Mouse (Mus musculus) left cerebral cortex, adult 8-10 months (tissue): ENCODE results near the gene Hapln2. TPM values are rescaled to one million over a fixed set of nuclear protein-coding genes. Genes with fewer than 3 reads are reported as not detected.

Source experiments
- DNase-seq, 2 experiments: peaks; one replicate each; pipeline ENCODE4 v3.0.0; 2022; ENCODE audit warnings: low spot score in 2 of 2
- total RNA-seq, 4 experiments: library from RNA; stranded (reverse); gene quantifications; 2 replicates each; pipeline ENCODE4 v1.2.4; 2022

Hapln2 gene
- total RNA-seq, 4 experiments from 2014 or later: 23.0 to 35.7 (median 32.1) TPM

DNA sequence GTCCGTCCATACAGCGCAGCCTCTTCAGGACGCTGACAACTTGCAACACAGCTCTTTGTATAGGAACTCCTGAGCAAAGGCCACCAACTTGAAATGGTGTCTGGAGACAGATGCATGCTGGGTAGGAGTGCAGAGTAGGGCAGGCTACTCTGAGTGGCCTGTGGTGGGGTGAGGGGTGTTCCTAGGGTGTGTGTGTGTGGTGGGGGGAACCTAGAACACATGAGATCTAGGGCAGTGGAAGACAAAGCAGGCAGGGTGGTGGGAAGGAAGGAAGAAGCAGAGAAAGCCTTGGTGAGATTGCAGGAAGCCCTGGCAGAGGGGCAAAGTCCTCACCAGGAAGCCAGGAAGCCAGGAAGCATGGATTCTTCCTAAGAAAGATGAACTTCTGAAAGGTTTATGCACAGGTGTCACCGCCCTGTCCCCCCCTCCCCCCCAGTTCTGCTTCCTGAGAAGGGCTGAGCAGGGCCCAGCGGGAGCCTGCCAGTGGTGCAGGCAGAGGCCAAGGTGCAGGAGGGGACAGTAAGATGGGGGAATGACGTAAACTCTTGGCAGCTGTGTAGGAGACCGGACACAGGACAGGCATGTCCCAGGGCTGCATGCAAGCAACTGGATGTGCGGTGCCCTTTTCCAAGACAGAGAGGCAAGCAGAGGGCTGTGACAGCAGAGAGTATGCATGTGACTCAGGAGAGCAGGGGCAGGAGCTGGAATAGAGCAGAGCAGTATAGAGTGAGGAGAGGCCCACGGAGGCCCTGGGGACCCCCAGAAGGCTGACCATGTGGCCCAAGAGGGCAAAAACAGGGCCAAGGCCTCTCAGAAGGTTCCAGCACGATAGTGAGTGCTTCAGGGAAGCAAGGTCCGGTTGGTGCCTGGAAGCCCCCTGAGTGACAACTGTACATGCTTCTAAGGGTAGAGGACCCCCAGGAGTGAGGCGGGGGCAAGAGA lies 45.2 kb downstream of the Hapln2 start:
- no peak for DNase-seq

DNA sequence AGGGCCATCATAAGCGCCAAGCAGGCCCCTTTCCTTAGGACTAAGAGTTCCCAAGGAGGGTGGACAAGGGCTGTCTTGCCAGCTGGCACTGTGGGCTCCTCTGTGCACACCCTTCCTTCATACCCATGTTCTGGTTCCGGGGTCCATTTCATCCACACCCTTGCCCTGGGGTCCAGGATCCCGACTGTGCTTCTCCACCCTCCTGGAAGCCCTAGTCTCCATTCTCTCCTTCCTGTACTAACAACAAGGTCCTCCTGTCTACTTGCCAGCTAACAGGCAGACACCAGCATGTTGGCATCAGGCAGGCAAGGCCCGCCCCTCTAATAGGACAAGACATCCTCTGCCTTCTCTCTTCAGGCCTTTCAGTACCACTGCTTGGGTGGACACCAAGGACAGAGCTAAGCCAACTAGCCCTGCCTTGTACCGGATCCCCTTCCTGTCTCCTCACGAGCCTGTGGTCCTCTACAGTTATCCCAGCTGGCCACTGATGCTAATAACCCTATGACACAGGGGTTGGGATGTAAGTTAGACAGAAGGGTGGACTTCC lies 46.1 kb downstream of the Hapln2 start:
- DNase-seq: no peak

DNA sequence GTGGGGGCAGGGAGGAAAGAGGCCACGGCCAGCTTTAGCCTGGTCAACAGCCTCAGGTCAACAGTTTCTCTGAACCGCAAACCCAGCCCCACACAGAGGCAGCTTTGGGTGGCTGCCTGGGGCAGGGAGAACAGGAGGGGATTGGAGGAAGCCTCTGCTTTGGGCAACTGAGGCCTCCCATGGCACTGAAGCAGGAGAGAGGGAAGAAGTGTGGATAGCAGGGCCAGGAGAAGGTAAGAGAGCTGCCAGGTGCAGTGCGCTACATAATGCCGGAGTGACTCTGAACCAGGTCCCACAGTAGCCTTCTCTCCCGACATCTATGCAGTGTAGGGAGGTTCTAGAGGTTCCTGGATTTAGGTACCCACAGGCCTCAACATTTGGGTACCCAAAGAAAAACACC lies 46.7 kb downstream of the Hapln2 start:
- DNase-seq: no peak

DNA sequence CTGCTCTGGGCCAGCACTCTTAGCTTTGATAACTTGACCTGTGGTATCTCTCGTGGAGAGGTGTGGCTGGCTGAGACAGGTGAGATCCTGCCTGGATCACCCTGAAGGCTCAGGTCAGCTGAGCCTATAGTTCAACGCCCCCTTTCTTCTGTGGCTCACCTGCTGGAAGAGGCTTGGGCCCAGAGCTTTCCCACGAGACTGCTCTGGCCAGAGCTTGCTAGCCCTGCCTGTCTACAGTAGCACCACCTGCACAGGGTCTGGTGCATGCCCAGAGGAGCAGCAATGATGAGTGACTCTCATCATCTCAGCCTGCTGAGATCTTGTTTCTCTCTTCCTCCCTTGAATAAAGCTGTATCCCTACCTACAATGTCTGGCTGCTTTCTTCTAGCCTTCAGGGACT lies 47.3 kb downstream of the Hapln2 start:
- no peak for DNase-seq

DNA sequence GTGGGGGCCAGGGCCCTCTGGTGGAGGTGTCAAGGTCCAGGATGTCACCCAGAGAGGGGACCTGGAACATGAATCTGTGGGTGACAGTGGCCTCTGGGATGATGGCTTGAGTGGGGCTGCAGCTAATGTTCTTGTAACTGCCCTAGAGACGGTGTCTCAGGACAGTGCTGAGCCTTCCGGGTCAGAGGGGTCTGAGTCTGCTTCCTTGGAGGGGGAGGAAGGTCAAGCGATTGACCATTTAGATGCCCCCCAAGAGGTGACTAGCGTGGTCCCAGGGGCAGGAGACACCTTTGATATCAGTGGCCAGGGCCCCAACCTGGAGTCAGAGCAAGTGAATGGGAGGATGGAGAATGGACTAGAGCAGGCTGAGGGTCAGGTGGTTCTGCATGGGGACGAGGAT lies 47.9 kb downstream of the Hapln2 start:
- DNase-seq: no peak

DNA sequence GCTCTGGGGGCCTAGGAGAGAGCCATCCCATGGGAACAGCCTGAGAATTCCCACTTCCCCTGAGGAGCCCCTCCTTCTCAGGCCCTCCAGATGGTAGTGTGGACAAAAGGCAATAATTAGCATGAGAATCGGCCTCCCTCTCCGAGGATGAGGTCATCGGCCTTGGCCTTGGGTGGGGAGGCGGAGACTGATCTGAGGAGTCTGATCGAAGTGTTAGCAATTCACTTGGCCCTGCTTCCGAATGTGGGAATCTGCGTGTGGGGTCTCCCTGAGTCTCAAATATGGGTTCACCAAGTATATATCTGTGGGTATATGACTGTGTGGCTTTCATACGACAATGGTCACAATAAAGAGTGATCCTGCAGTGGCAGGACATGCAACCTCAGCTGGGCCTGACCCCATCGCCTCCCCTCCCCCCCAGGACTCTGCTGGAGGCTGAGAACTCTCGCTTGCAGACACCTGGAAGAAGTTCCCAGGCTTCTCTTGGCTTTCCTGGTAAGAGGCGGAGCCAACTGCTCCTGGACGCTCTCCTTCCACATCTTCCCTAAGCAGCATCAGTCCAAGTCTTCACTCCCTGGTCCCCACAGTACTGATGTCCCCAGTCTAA lies 52.9 kb downstream of the Hapln2 start:
- no peak for DNase-seq

DNA sequence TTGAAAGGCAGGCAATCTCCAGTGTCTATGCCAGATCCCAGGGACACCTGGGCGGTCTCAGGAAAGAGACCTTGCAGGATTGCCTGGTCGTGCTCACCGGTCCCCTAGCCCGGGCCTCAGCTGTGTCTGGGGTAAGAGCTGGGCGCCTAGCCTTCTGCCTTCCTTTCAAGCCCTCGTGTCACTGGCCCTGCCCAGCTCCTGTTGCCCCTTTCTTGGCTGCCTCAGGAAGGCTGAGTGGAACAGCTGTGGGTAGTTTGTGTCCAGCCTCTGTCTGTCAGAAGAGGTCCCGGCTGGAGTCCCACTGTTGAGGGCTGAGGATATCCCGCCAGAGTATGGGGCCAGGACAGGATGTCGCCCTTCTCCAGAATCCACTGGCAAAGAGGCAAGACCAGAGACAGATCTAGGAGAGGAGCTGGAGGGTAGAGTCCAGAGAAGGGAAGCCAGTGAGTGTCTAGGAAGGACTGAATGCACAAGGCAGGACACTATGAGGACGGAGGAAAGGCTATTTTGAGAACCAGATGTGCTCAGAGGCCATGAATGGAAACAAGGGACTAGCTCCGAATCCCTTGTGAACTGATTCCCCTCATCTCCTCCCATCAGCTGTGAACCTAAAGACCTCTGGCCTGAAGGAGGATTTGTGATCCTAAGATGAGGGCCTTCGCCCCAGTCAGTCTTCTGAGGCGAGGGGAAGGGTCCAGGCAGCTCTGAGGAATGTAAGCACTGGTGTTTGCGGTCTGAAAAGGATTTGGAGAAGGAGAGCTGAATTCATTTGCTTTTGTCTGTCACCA lies 53.6 kb downstream of the Hapln2 start:
- DNase-seq: no peak

DNA sequence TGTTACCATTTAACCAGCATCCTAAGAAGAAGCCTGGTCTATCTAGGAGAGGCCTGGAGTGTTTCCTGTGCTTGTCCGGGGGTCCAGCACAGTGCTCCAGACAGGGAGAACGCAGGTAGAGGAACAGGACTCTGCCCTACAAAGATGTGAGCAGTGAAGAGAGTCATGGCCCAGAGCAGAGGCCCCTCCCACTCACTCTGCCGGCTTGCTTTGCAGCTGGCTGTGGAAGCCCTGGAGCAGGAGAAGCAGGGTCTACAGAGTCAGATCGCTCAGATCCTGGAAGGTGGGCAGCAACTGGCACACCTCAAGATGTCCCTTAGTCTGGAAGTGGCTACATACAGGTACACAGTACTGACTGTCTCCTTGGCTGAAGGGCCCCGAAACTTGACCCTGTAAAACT lies 54.6 kb downstream of the Hapln2 start:
- DNase-seq: no peak

DNA sequence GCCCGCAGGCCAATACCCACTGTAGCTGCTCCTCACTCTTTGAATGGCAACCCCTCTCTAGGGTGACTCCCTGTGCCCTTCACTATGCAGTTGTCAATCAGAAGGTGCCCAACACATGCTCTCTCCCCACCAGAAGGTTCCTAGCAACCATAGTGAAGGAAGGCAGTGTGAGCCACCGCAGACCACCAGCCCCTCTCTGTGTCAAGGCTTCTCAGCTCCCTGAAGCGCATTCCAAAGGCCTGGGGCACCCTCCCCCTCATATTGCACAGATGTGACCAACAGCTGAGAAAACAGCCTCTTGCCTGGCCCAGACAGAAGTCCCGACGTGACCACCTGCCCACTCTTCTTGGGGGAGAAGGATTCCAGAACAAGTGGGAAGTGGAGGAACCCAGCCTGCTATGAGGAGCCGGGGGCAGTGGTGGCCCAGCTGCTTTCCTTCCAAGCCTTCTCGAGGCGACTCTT lies 55.1 kb downstream of the Hapln2 start:
- DNase-seq: no peak

Other genes with a start within 250 kb of the Hapln2 start
- 1 to 10 TPM; 1.9 to 3.0 (median 2.5) TPM for gene Ntrk1, start 232.4 kb downstream of the Hapln2 start, total RNA-seq
- gene Insrr, start 230.6 kb downstream of the Hapln2 start, total RNA-seq: 1 to 10 TPM in 2 of 4 experiments, under 1 TPM in 2; 0.66 to 1.6 (median 1.1) TPM
- gene Pear1, start 203.3 kb downstream of the Hapln2 start, total RNA-seq: 10 to 100 TPM in 1 of 4 experiments, 1 to 10 TPM in 3; 8.3 to 10.1 (median 9.5) TPM
- gene Sh2d2a, start 180.8 kb downstream of the Hapln2 start, total RNA-seq: not detected
- 10 to 100 TPM; 57.8 to 60.1 (median 58.8) TPM for gene Prcc, start 142.0 kb downstream of the Hapln2 start, total RNA-seq
- 100 to 1,000 TPM; 144 to 158 (median 146) TPM for gene Hdgf, start 121.3 kb downstream of the Hapln2 start, total RNA-seq
- gene Mrpl24, start 108.1 kb downstream of the Hapln2 start, total RNA-seq: 10 to 100 TPM; 49.9 to 59.6 (median 50.5) TPM
- gene Isg20l2, start 97.3 kb downstream of the Hapln2 start, total RNA-seq: 10 to 100 TPM; 13.8 to 14.5 (median 14.1) TPM
- gene Rrnad1, start 96.9 kb downstream of the Hapln2 start, total RNA-seq: 10 to 100 TPM; 17.4 to 23.4 (median 20.6) TPM
- 1 to 10 TPM; 4.9 to 6.5 (median 5.9) TPM for gene Crabp2, start 78.9 kb downstream of the Hapln2 start, total RNA-seq
- 1 to 10 TPM; 4.0 to 5.5 (median 5.2) TPM for gene Nes, start 56.5 kb downstream of the Hapln2 start, total RNA-seq
- 100 to 1,000 TPM; 230 to 238 (median 233) TPM for gene Bcan, start 27.4 kb downstream of the Hapln2 start, total RNA-seq
- 10 to 100 TPM; 16.7 to 19.5 (median 18.1) TPM for gene Gpatch4, start 15.5 kb upstream of the Hapln2 start, total RNA-seq
- gene Naxe, start 30.9 kb upstream of the Hapln2 start, total RNA-seq: 10 to 100 TPM; 75.8 to 85.5 (median 78.9) TPM
- not detected for gene Ttc24, start 50.7 kb upstream of the Hapln2 start, total RNA-seq
- gene Iqgap3, start 54.4 kb upstream of the Hapln2 start, total RNA-seq: 1 to 10 TPM in 1 of 4 experiments, under 1 TPM in 3; 0.28 to 1.2 (median 0.61) TPM
- 100 to 1,000 TPM; 190 to 208 (median 194) TPM for gene Mef2d, start 114.8 kb upstream of the Hapln2 start, total RNA-seq
- not detected for gene Rhbg, start 227.1 kb upstream of the Hapln2 start, total RNA-seq